Mouse (Mus musculus): ENCODE results near the gene D030056L22Rik. TPM values are rescaled to one million over a fixed set of nuclear protein-coding genes. Genes with fewer than 3 reads are reported as not detected.

The D030056L22Rik gene
- polyA plus RNA-seq, 1 experiment from 2014 or later: 34.6 TPM

Other genes with a start within 250 kb of the D030056L22Rik start
- 114 TPM in 2 replicates for gene Ostf1, start 81.4 kb upstream of the D030056L22Rik start, polyA plus RNA-seq (2015; fragmentation: Nextera tagmentation; extraction: Ambion mirVana)
- 24.0 and 24.7 TPM in 2 replicates for gene Nmrk1, start 81.2 kb upstream of the D030056L22Rik start, polyA plus RNA-seq (2015; fragmentation: Nextera tagmentation; extraction: Ambion mirVana)
- gene Carnmt1, start 42.4 kb upstream of the D030056L22Rik start, polyA plus RNA-seq (2015; fragmentation: Nextera tagmentation; extraction: Ambion mirVana): 32.8 and 35.2 TPM in 2 replicates
- gene Trpm6, start 36.8 kb downstream of the D030056L22Rik start, polyA plus RNA-seq (2015; fragmentation: Nextera tagmentation; extraction: Ambion mirVana): 0.57 and 0.82 TPM in 2 replicates